Mouse (Mus musculus) adipocyte (in vitro differentiated cells): ENCODE results near the gene Zfp784.
"Not testable (repeated sequence)": the region's sequence is repeated elsewhere in the genome, so short reads cannot be mapped to it uniquely, and the experiment has no call there.

Experiments
- DNase-seq: peaks from one replicate; pipeline ENCODE4 v3.0.0-alpha.2; 2016; ENCODE audit warnings: low spot score

The Zfp784 gene

GRCm38 (mm10) chr7:5020000-5020681 is 18.1 kb downstream of the Zfp784 start, which contains the start of the genes Zfp865 and Ccdc106:
Zfp865 (plus strand) TSS chr7:5020376.
Ccdc106 (plus strand) TSS chr7:5020553.
- DNase-seq = peak; percentile 97

- DNase-seq = not testable (repeated sequence)
These were observed 18.7 kb downstream of the Zfp784 start for GRCm38 (mm10) chr7:5019576-5019975.

- no peak for DNase-seq
These were observed 20.3 kb downstream of the Zfp784 start for GRCm38 (mm10) chr7:5017931-5018330.

GRCm38 (mm10) chr7:5017352-5017751 is 20.9 kb downstream of the Zfp784 start:
- DNase-seq = no peak

GRCm38 (mm10) chr7:5016920-5017319 is 21.3 kb downstream of the Zfp784 start:
- DNase-seq = no peak

- peak; percentile 33 for DNase-seq
These were observed 22.2 kb downstream of the Zfp784 start for GRCm38 (mm10) chr7:5016057-5016456.

GRCm38 (mm10) chr7:5015118-5016001 is 22.9 kb downstream of the Zfp784 start, which contains the start of gene Gm44973:
Gm44973 (plus strand) TSS chr7:5015496.
- DNase-seq = peak; percentile 92

- DNase-seq = peak; percentile 96
These were observed 23.8 kb downstream of the Zfp784 start, which contains the start of the genes Zfp524 and Fiz1 for GRCm38 (mm10) chr7:5014251-5015117. Zfp524 (plus strand) TSS chr7:5014415. Fiz1 (minus strand) TSS chr7:5014697.

GRCm38 (mm10) chr7:5012681-5013513 is 25.3 kb downstream of the Zfp784 start:
- no peak for DNase-seq

- DNase-seq = no peak
These were observed 30.0 kb downstream of the Zfp784 start for GRCm38 (mm10) chr7:5008229-5008628.

- DNase-seq = not testable (repeated sequence)
These were observed 35.4 kb downstream of the Zfp784 start for GRCm38 (mm10) chr7:5002876-5003275.

- peak; percentile 28 for DNase-seq
These were observed 38.4 kb downstream of the Zfp784 start for GRCm38 (mm10) chr7:4999876-5000275.

GRCm38 (mm10) chr7:4996934-4997333 is 41.3 kb downstream of the Zfp784 start:
- no peak for DNase-seq

- peak; percentile 88 for DNase-seq
These were observed 42.0 kb downstream of the Zfp784 start, which contains the start of gene Zfp579 for GRCm38 (mm10) chr7:4996003-4996895. Zfp579 (minus strand) TSS chr7:4996158.

- DNase-seq = no peak
These were observed 42.8 kb downstream of the Zfp784 start for GRCm38 (mm10) chr7:4995268-4996002.

- DNase-seq = no peak
These were observed 44.1 kb downstream of the Zfp784 start for GRCm38 (mm10) chr7:4993999-4994788.

GRCm38 (mm10) chr7:4993347-4993998 is 44.8 kb downstream of the Zfp784 start:
- no peak for DNase-seq

- no peak for DNase-seq
These were observed 50.0 kb downstream of the Zfp784 start for GRCm38 (mm10) chr7:4988250-4988649.
